Mouse (Mus musculus) C2C12 (cell line): ENCODE measurements around the gene 1810062G17Rik. TPM values are rescaled to one million over a fixed set of nuclear protein-coding genes. Genes with fewer than 3 reads are reported as not detected.
A peak's percentile ranks its signal among the peaks of the same experiment; 100 is the strongest.

Experiments used
- H3K27me3 ChIP-seq: one replicate; pipeline ENCODE4 v1.6.1; 2011; ENCODE audit not compliant: control insufficient read depth, insufficient read depth, insufficient read length
- H3K36me3 ChIP-seq: one replicate; pipeline ENCODE4 v1.6.1; 2011; ENCODE audit not compliant: control insufficient read depth, insufficient read depth
- H3K4me3 ChIP-seq: one replicate; pipeline ENCODE4 v1.5.1; 2011; ENCODE audit warnings: mild to moderate bottlenecking, control low read depth; ENCODE audit not compliant: poor library complexity, insufficient read depth, severe bottlenecking
- H3K79me2 ChIP-seq: one replicate; pipeline ENCODE4 v1.6.1; 2011; ENCODE audit not compliant: control insufficient read depth, insufficient read depth
- H3K79me3 ChIP-seq: one replicate; pipeline ENCODE4 v1.6.1; 2011; ENCODE audit warnings: low read depth, control low read depth
- H3ac ChIP-seq: one replicate; pipeline ENCODE3; 2011; ENCODE audit warnings: low read depth; ENCODE audit not compliant: control insufficient read depth, insufficient read length
- CEBPB ChIP-seq: IDR thresholded peaks from one replicate; pipeline ENCODE4 v1.6.1; 2011; ENCODE audit warnings: low read depth, mild to moderate bottlenecking, control low read depth, moderate library complexity
- CTCF ChIP-seq: IDR thresholded peaks from one replicate; pipeline ENCODE4 v1.5.1; 2011; ENCODE audit not compliant: control insufficient read depth, insufficient read depth, insufficient read length
- FOSL1 ChIP-seq: IDR thresholded peaks from one replicate; pipeline ENCODE4 v1.8.0; 2011; ENCODE audit warnings: mild to moderate bottlenecking, low read length; ENCODE audit not compliant: poor library complexity, insufficient read depth, severe bottlenecking
- MAX ChIP-seq: IDR thresholded peaks from one replicate; pipeline ENCODE4 v1.6.1; 2011; ENCODE audit warnings: mild to moderate bottlenecking, control low read depth
- MYOD1 ChIP-seq: IDR thresholded peaks from one replicate; pipeline ENCODE4 v1.6.1; 2011; ENCODE audit warnings: low read depth; ENCODE audit not compliant: control insufficient read depth, insufficient read length
- MYOG ChIP-seq: IDR thresholded peaks from one replicate; pipeline ENCODE4 v1.6.1; 2011; ENCODE audit not compliant: control insufficient read depth, insufficient read length; ENCODE audit errors: extremely low read depth
- USF1 ChIP-seq: IDR thresholded peaks from one replicate; pipeline ENCODE4 v1.6.1; 2011; ENCODE audit warnings: low read depth, mild to moderate bottlenecking, control low read depth, moderate library complexity
- polyA plus RNA-seq: library from polyadenylated mRNA; unstranded; fragments of >200 nt; fragmentation: generic; extraction: Trizol; gene quantifications from one replicate; pipeline ENCODE4 v1.2.1, GENCODE M21; 2012; ENCODE audit warnings: missing spikeins

The 1810062G17Rik gene
- polyA plus RNA-seq, 1 experiment: 0.33 TPM

GRCm38 (mm10) chr3:36460717-36461116 lies 15.0 kb upstream of the 1810062G17Rik start:
- Histone ChIP-seq H3K4me3 (no peak overlapping the region), H3K79me2 (peaks cover 72% of the 10 kb centered on the region), H3K27me3 (no peaks in the 10 kb centered on the region), H3K36me3 (peaks cover 94% of the 10 kb centered on the region), H3ac (no peak overlapping the region), H3K79me3 (peaks cover 25% of the 10 kb centered on the region)
- TF ChIP-seq MYOG (no peak), MYOD1 (no peak), CTCF (no peak), MAX (no peak), FOSL1 (no peak), CEBPB (no peak), USF1 (no peak)

GRCm38 (mm10) chr3:36461819-36462218 lies 13.9 kb upstream of the 1810062G17Rik start:
- Histone ChIP-seq H3K27me3 (no peaks in the 10 kb centered on the region), H3K79me2 (peaks cover 75% of the 10 kb centered on the region), H3ac (no peak overlapping the region), H3K4me3 (no peak overlapping the region), H3K79me3 (peaks cover 36% of the 10 kb centered on the region), H3K36me3 (peaks cover 91% of the 10 kb centered on the region)
- no peak for TF ChIP-seq CTCF
- no peak for TF ChIP-seq MAX
- no peak for TF ChIP-seq MYOD1
- no peak for TF ChIP-seq FOSL1
- no peak for TF ChIP-seq USF1
- no peak for TF ChIP-seq CEBPB
- TF ChIP-seq MYOG: no peak

GRCm38 (mm10) chr3:36462348-36462747 lies 13.4 kb upstream of the 1810062G17Rik start:
- Histone ChIP-seq H3ac (no peak overlapping the region), H3K4me3 (no peak overlapping the region), H3K79me3 (peaks cover 41% of the 10 kb centered on the region), H3K79me2 (peaks cover 81% of the 10 kb centered on the region), H3K36me3 (peaks cover 88% of the 10 kb centered on the region), H3K27me3 (no peaks in the 10 kb centered on the region)
- no peak for TF ChIP-seq MAX
- no peak for TF ChIP-seq FOSL1
- no peak for TF ChIP-seq CEBPB
- no peak for TF ChIP-seq CTCF
- no peak for TF ChIP-seq MYOD1
- no peak for TF ChIP-seq MYOG

- Histone ChIP-seq H3K27me3 (no peaks in the 10 kb centered on the region), H3K4me3 (no peak overlapping the region), H3K36me3 (peaks cover 63% of the 10 kb centered on the region), H3K79me2 (peaks cover 83% of the 10 kb centered on the region), H3ac (no peak overlapping the region), H3K79me3 (peaks cover 51% of the 10 kb centered on the region)
- TF ChIP-seq USF1: no peak
- TF ChIP-seq FOSL1: no peak
- TF ChIP-seq MYOD1: no peak
- no peak for TF ChIP-seq CTCF
- no peak for TF ChIP-seq MYOG
- no peak for TF ChIP-seq CEBPB
- no peak for TF ChIP-seq MAX
Observed at GRCm38 (mm10) chr3:36465538-36465937, 10.2 kb upstream of the 1810062G17Rik start.

- peaks cover 68% of the 10 kb centered on the region for H3K79me3 ChIP-seq
- no peak overlapping the region for H3ac ChIP-seq
- TF ChIP-seq CTCF: no peak
- peak; percentile 100 for TF ChIP-seq MAX
- TF ChIP-seq MYOG: no peak
- TF ChIP-seq MYOD1: peak; percentile 51
- peak; percentile 95 for TF ChIP-seq FOSL1
- peak; percentile 96 for TF ChIP-seq USF1
- peak; percentile 57 for TF ChIP-seq CEBPB
- peaks cover 83% of the 10 kb centered on the region for H3K79me2 ChIP-seq
- H3K36me3 ChIP-seq: peaks cover 49% of the 10 kb centered on the region
- H3K27me3 ChIP-seq: no peaks in the 10 kb centered on the region
- no peak overlapping the region for H3K4me3 ChIP-seq
Observed at GRCm38 (mm10) chr3:36467632-36468031, 8.1 kb upstream of the 1810062G17Rik start.

- peaks cover 74% of the 10 kb centered on the region for H3K79me3 ChIP-seq
- peaks cover 85% of the 10 kb centered on the region for H3K79me2 ChIP-seq
- no peak overlapping the region for H3K4me3 ChIP-seq
- peaks cover 42% of the 10 kb centered on the region for H3K36me3 ChIP-seq
- TF ChIP-seq CTCF: no peak
- TF ChIP-seq FOSL1: peak; percentile 11
- peak; percentile 22 for TF ChIP-seq USF1
- TF ChIP-seq MAX: no peak
- no peak for TF ChIP-seq CEBPB
- TF ChIP-seq MYOG: no peak
- peak; percentile 62 for TF ChIP-seq MYOD1
- H3K27me3 ChIP-seq: no peaks in the 10 kb centered on the region
- no peak overlapping the region for H3ac ChIP-seq
Observed at GRCm38 (mm10) chr3:36468871-36469270, 6.9 kb upstream of the 1810062G17Rik start.
